Mouse (Mus musculus) cerebellum, adult 11 months (tissue): ENCODE data around the gene Frmd4b.
"Not testable (repeated sequence)": the region's sequence is repeated elsewhere in the genome, so short reads cannot be mapped to it uniquely, and the experiment has no call there.

Source experiments
- DNase-seq: peaks from one replicate; pipeline ENCODE4 v3.0.0; 2022

Gene Frmd4b

GRCm38 (mm10) chr6:97409467-97410239 lies 207.7 kb downstream of the Frmd4b start:
- DNase-seq, result no peak

- no peak for DNase-seq
Measured at GRCm38 (mm10) chr6:97407914-97408313, 209.4 kb downstream of the Frmd4b start.

- DNase-seq, result no peak
Measured at GRCm38 (mm10) chr6:97407425-97407824, 209.9 kb downstream of the Frmd4b start.

- no peak for DNase-seq
Measured at GRCm38 (mm10) chr6:97405311-97405710, 212.0 kb downstream of the Frmd4b start.

- no peak for DNase-seq
Measured at GRCm38 (mm10) chr6:97402822-97403472, 214.4 kb downstream of the Frmd4b start.

GRCm38 (mm10) chr6:97400446-97400845 lies 216.9 kb downstream of the Frmd4b start:
- DNase-seq, result no peak

GRCm38 (mm10) chr6:97397935-97398334 lies 219.4 kb downstream of the Frmd4b start:
- no peak for DNase-seq

- no peak for DNase-seq
Measured at GRCm38 (mm10) chr6:97396957-97397354, 220.4 kb downstream of the Frmd4b start.

- no peak for DNase-seq
Measured at GRCm38 (mm10) chr6:97396351-97396956, 220.9 kb downstream of the Frmd4b start.

- no peak for DNase-seq
Measured at GRCm38 (mm10) chr6:97395477-97396350, 221.6 kb downstream of the Frmd4b start.

GRCm38 (mm10) chr6:97394473-97395075 lies 222.8 kb downstream of the Frmd4b start:
- no peak for DNase-seq

- no peak for DNase-seq
Measured at GRCm38 (mm10) chr6:97392912-97393311, 224.4 kb downstream of the Frmd4b start.

- DNase-seq, result no peak
Measured at GRCm38 (mm10) chr6:97387388-97387787, 230.0 kb downstream of the Frmd4b start.

GRCm38 (mm10) chr6:97384918-97385317 lies 232.4 kb downstream of the Frmd4b start:
- DNase-seq, result no peak

GRCm38 (mm10) chr6:97381275-97381674 lies 236.1 kb downstream of the Frmd4b start:
- DNase-seq, result no peak

- no peak for DNase-seq
Measured at GRCm38 (mm10) chr6:97370947-97371346, 246.4 kb downstream of the Frmd4b start.

GRCm38 (mm10) chr6:97370460-97370859 lies 246.9 kb downstream of the Frmd4b start:
- DNase-seq, result no peak

- DNase-seq, result no peak
Measured at GRCm38 (mm10) chr6:97363846-97364245, 253.5 kb downstream of the Frmd4b start.

- not testable (repeated sequence) for DNase-seq
Measured at GRCm38 (mm10) chr6:97357606-97358005, 259.7 kb downstream of the Frmd4b start.

GRCm38 (mm10) chr6:97356612-97357011 lies 260.7 kb downstream of the Frmd4b start:
- DNase-seq, result no peak

GRCm38 (mm10) chr6:97355141-97355540 lies 262.2 kb downstream of the Frmd4b start:
- no peak for DNase-seq

- no peak for DNase-seq
Measured at GRCm38 (mm10) chr6:97353933-97354332, 263.4 kb downstream of the Frmd4b start.

GRCm38 (mm10) chr6:97353371-97353770 lies 264.0 kb downstream of the Frmd4b start:
- DNase-seq, result no peak
